Mouse (Mus musculus): ENCODE measurements around the gene Cgnl1.

Cgnl1 gene

DNA sequence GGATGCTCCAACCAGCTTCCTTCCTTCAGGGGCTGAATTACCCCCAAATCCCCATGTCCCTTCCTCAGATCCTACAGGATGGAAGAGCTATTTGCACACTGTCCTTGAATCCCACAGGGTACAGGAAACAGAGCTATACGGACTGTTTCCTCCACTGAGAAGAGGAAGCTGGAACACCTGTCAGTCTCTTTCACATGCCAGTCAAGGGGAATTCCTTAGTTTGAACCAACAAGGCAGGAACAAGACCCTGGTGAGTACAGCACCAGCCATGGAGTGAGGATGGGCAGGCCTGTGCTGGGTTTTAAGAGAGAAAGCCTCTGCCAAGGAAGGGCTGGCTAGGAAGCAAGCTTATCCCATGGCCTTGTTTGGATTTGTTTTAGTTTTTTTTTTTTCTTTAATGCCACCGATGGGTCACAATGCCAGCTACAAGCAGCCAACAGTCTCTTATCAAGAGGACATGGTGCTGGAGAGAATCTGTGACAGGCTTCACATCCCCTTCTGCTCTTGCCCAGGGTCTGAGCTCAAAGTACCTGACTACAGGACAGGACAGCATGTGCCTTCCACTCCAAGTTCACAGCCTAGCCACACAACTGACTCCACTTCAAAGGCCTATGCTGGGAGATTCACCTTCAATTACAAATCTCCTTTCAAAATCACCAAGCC is 182.3 kb downstream of the Cgnl1 start:
- DNase-seq (ENCODE audit: low read depth in 2 of 2, low spot score in 2 of 2), result no peak

- no peak for DNase-seq (ENCODE audit: low read depth in 2 of 2, low spot score in 2 of 2)
These were observed 185.0 kb downstream of the Cgnl1 start for GRCm38 (mm10) chr9:71586408-71586807.

DNA sequence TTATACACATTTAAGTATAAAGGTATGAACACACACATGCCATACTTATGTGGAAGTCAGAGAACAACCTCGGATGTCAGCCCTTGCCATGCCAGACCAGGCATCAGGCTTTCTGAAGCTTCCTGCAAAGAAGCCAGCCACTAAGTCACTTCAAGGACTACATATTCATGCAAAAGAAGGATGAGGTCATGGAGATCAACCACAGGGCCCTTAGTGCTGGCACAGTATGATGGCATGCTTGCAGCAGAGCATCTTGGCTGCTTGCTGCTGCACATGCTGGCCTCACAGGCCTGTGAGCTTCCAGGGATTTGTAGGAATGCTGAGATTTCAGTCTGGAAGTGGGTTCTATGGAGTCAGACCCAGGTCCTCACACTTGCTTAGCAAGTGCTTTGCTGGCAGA is 188.6 kb downstream of the Cgnl1 start:
- no peak for DNase-seq (ENCODE audit: low read depth in 2 of 2, low spot score in 2 of 2)

DNA sequence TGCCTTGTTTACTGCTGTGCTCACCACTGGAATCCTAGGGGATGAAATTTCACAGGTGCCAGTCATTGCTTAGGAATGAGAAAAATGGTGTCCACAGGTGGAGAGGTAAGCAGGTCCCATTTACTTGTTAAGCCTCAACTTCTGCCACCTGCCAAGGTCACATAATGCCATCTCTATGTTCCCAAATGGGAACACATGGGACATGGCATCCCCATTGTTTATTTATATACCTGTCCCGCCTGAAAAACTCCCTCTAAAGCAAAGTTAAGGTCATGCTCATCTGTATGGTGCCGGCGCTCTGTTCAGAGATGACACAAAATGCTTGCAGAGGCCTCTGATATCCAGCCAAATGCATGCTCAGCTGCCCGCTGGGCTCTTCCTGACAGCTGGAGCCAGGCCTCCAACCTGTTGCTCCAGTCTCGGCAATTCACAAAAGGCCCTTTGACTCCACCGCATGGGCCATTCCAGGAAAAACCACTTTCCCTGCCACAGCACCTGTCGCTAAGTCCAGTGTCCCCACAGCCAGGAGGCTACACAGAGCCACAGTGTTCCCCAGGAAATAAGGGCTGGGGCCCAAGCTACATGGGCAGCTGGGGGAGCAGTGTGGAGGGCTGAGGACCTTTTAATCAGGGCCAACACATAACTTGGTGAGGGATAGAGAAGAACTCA is 192.4 kb downstream of the Cgnl1 start:
- no peak for DNase-seq (ENCODE audit: low read depth in 2 of 2, low spot score in 2 of 2)
